Comparison of ENCODE assay signal across 12 mouse cellular contexts in genomic region chr5:100079931-100080275, GRCm38 (mm10). TPM values are rescaled to one million over a fixed set of nuclear protein-coding genes. Genes with fewer than 3 reads are reported as not detected.
DNase-seq lines count a peak whose midpoint lies in the region; ATAC-seq and TF ChIP-seq lines count a peak whose summit lies in the region.
"Had no signal": no experiment of that assay in that cellular context is flagged by ENCODE, and none has a peak within 500 bp of the region (broad histone marks: within the 10 kb centered on the region; RNA-seq: fewer than 3 reads in every experiment).

No protein-coding gene starts in this region.

- H3K4me1 ChIP-seq in heart, postnatal 0 days (ENCODE audit: control insufficient read depth, insufficient read depth) = no peaks in the 10 kb centered on the region
- peaks cover 5% of the 10 kb centered on the region; the same call in 1 of the 2 replicates for H3K4me1 ChIP-seq in brown adipose tissue, adult 24 weeks (ENCODE audit: control insufficient read depth, insufficient read depth, insufficient read length, low read length)
- 0 out of 2 replicates have a peak, but pooled peaks cover 4% of the 10 kb centered on the region for H3K4me1 ChIP-seq in hindbrain, embryonic 14.5 days (replicated peaks; ENCODE audit: control insufficient read depth, insufficient read depth, low read length)
- peaks cover 15% of the 10 kb centered on the region; the same call in 1 of the 2 replicates for H3K4me1 ChIP-seq in midbrain, embryonic 15.5 days

- H3K27ac ChIP-seq in heart, postnatal 0 days (ENCODE audit: low read depth) = no peak overlapping the region
- H3K27ac ChIP-seq in brown adipose tissue, adult 24 weeks (replicated peaks; ENCODE audit: low read depth, low read length) = no peak overlapping the region
- no peak overlapping the region for H3K27ac ChIP-seq in hindbrain, embryonic 14.5 days
- no peak overlapping the region for H3K27ac ChIP-seq in midbrain, embryonic 15.5 days

- intact Hi-C loops in left cerebral cortex, postnatal 14 days (cut with DNase I) = no loop called here

- no peaks in the 10 kb centered on the region for H3K27me3 ChIP-seq in heart, postnatal 0 days (ENCODE audit: control insufficient read depth, insufficient read depth, low read length)
- H3K27me3 ChIP-seq in hindbrain, embryonic 14.5 days (ENCODE audit: control insufficient read depth, insufficient read depth, low read length) = no peaks in the 10 kb centered on the region
- no peaks in the 10 kb centered on the region for H3K27me3 ChIP-seq in midbrain, embryonic 15.5 days (replicated peaks)

- no peak for TF ChIP-seq CTCF in heart, postnatal 0 days (IDR thresholded peaks at IDR 0.05; ENCODE audit: low read depth)

- WGBS in heart, postnatal 0 days = 82% methylated on average over 8 of the region's 8 CpGs
- 78% methylated on average over 8 of the region's 8 CpGs for WGBS in hindbrain, embryonic 14.5 days
- WGBS in midbrain, embryonic 15.5 days = 83% methylated on average over 8 of the region's 8 CpGs

- peak overlapping the region; percentile 69 for H3K4me2 ChIP-seq in heart, postnatal 0 days (ENCODE audit: low read depth, low read length)
- H3K4me2 ChIP-seq in hindbrain, embryonic 14.5 days (replicated peaks) = peak overlapping the region; percentile 29
- H3K4me2 ChIP-seq in midbrain, embryonic 15.5 days = 0 out of 2 replicates have a peak overlapping the region, but pooled peaks have one; percentile 45

- no peak for ATAC-seq in heart, postnatal 0 days (ENCODE audit: insufficient read depth, low read depth)
- no peak for ATAC-seq in hindbrain, embryonic 14.5 days (ENCODE audit: low FRiP score)
- ATAC-seq in midbrain, embryonic 15.5 days (replicated peaks) = no peak
- no peak for ATAC-seq in CD4-positive, CD25-positive, alpha-beta regulatory T cell, adult 4 months

- peak overlapping the region; percentile 33; the same call in 1 of the 2 replicates for H3K4me3 ChIP-seq in heart, postnatal 0 days (ENCODE audit: low read depth, low read length)
- peak overlapping the region; percentile 53; the same call in 1 of the 2 replicates for H3K4me3 ChIP-seq in brown adipose tissue, adult 24 weeks (ENCODE audit: insufficient read depth, low read depth, low read length)
- H3K4me3 ChIP-seq in hindbrain, embryonic 14.5 days (replicated peaks; ENCODE audit: low read length) = no peak overlapping the region
- H3K4me3 ChIP-seq in midbrain, embryonic 15.5 days = no peak overlapping the region

- no peaks in the 10 kb centered on the region for H3K9me3 ChIP-seq in heart, postnatal 0 days (replicated peaks; ENCODE audit: control insufficient read depth, low read length)
- no peaks in the 10 kb centered on the region for H3K9me3 ChIP-seq in hindbrain, embryonic 14.5 days (ENCODE audit: control insufficient read depth, low read length)
- no peaks in the 10 kb centered on the region for H3K9me3 ChIP-seq in midbrain, embryonic 15.5 days

- no peaks in the 10 kb centered on the region for H3K36me3 ChIP-seq in heart, postnatal 0 days (replicated peaks; ENCODE audit: control insufficient read depth, insufficient read depth, low read length)
- no peaks in the 10 kb centered on the region for H3K36me3 ChIP-seq in hindbrain, embryonic 14.5 days (replicated peaks; ENCODE audit: control insufficient read depth, insufficient read depth)
- no peaks in the 10 kb centered on the region for H3K36me3 ChIP-seq in midbrain, embryonic 15.5 days (replicated peaks)

- no peak for DNase-seq in heart, postnatal 0 days (ENCODE audit: low spot score)
- DNase-seq in heart, adult 9 months (ENCODE audit: low spot score in 2 of 2) = no peak
- no peak for DNase-seq in hindbrain, embryonic 14.5 days (ENCODE audit: low spot score)
- DNase-seq in cerebellum, adult 9-11 months = no peak
- DNase-seq in left cerebral cortex, postnatal 14 days (ENCODE audit: low spot score in 2 of 2) = no peak
- DNase-seq: adrenal gland, postnatal 36 days; gastrocnemius, postnatal 14 days; layer of hippocampus, postnatal 36 days; thymus, postnatal 36 days had no signal

- TF ChIP-seq EP300 in heart, postnatal 0 days (IDR thresholded peaks at IDR 0.05; ENCODE audit: low read depth) = no peak

- no peak overlapping the region for H3K9ac ChIP-seq in heart, postnatal 0 days (replicated peaks; ENCODE audit: low read depth, low read length)
- no peak overlapping the region for H3K9ac ChIP-seq in hindbrain, embryonic 14.5 days
- H3K9ac ChIP-seq in midbrain, embryonic 15.5 days = no peak overlapping the region

RNA-seq across cellular contexts. Expression of gene Enoph1, which starts 40.1 kb away (rescaled TPM):
- total RNA-seq in heart, postnatal 0 days (2014; rRNA removed; ENCODE audit: low replicate concordance) = 6.0 and 17.8 TPM in 2 replicates
- polyA plus RNA-seq in heart, postnatal 0 days (2015; fragmentation: Nextera tagmentation; extraction: Ambion mirVana) = 15.7 and 16.1 TPM in 2 replicates
- polyA plus RNA-seq in brown adipose tissue, adult 24 weeks (2012; ENCODE audit: insufficient read depth, insufficient read length, missing spikeins) = 6.6 and 7.1 TPM in 2 replicates
- 44.3 and 54.0 TPM in 2 replicates for polyA plus RNA-seq in hindbrain, embryonic 14.5 days (2014; fragmentation: Nextera tagmentation; extraction: Ambion mirVana)
- polyA plus RNA-seq in midbrain, embryonic 15.5 days (2015; fragmentation: Nextera tagmentation; extraction: Ambion mirVana) = 51.7 and 56.2 TPM in 2 replicates
- 10 to 100 TPM; 50.0 to 52.6 TPM for total RNA-seq in left cerebral cortex, postnatal 14 days (2021)
- 10 to 100 TPM; 30.4 to 31.8 TPM for polyA plus RNA-seq in CD4-positive, CD25-positive, alpha-beta regulatory T cell, adult 4 months (2017; shearing (Covaris generic))

RNA-seq across cellular contexts. Expression of gene Hnrnpdl, which starts 40.4 kb away (rescaled TPM):
- total RNA-seq in heart, postnatal 0 days (2014; rRNA removed; ENCODE audit: low replicate concordance) = 51.3 and 56.6 TPM in 2 replicates
- 43.8 and 54.8 TPM in 2 replicates for polyA plus RNA-seq in heart, postnatal 0 days (2015; fragmentation: Nextera tagmentation; extraction: Ambion mirVana)
- polyA plus RNA-seq in brown adipose tissue, adult 24 weeks (2012; ENCODE audit: insufficient read depth, insufficient read length, missing spikeins) = 37.4 and 60.5 TPM in 2 replicates
- polyA plus RNA-seq in hindbrain, embryonic 14.5 days (2014; fragmentation: Nextera tagmentation; extraction: Ambion mirVana) = 202 and 206 TPM in 2 replicates
- 221 and 226 TPM in 2 replicates for polyA plus RNA-seq in midbrain, embryonic 15.5 days (2015; fragmentation: Nextera tagmentation; extraction: Ambion mirVana)
- total RNA-seq in left cerebral cortex, postnatal 14 days (2021) = 100 to 1,000 TPM; 141 to 169 TPM
- polyA plus RNA-seq in CD4-positive, CD25-positive, alpha-beta regulatory T cell, adult 4 months (2017; shearing (Covaris generic)) = 100 to 1,000 TPM; 120 to 126 TPM

Comparison
In these comparisons a context has a peak if more than half of its experiments do, and no peak if none do; other contexts are left out.
1. H3K4me3 ChIP-seq: peak in heart, postnatal 0 days (single experiment) and brown adipose tissue, adult 24 weeks (single experiment); none in hindbrain, embryonic 14.5 days (single experiment) and midbrain, embryonic 15.5 days (single experiment).
2. Peak in every context shown above with its lines, with median percentiles within 50 percentile points of each other: H3K4me2 ChIP-seq.